Mouse (Mus musculus): Measurements from ENCODE around the gene Dctn2. TPM values are rescaled to one million over a fixed set of nuclear protein-coding genes. Genes with fewer than 3 reads are reported as not detected.
A peak's percentile ranks its signal among the peaks of the same experiment; 100 is the strongest.

Gene Dctn2
- polyA plus RNA-seq, 1 experiment from 2014 or later: 345 TPM

GRCm38 (mm10) chr10:127289573-127290191 lies 23.5 kb downstream of the Dctn2 start:
- Histone ChIP-seq H3K4me2 (ENCODE audit: low read length) (peak overlapping the region; percentile 72), H3K9me3 (replicated peaks; ENCODE audit: control insufficient read depth, low read length, poor library complexity, severe bottlenecking) (no peaks in the 10 kb centered on the region), H3K27me3 (ENCODE audit: control insufficient read depth, insufficient read depth, low read depth, low read length) (no peaks in the 10 kb centered on the region), H3K4me1 (ENCODE audit: control insufficient read depth, insufficient read depth, low read length) (peaks cover 37% of the 10 kb centered on the region), H3K27ac (ENCODE audit: low read length) (peak overlapping the region; percentile 96), H3K36me3 (ENCODE audit: control insufficient read depth, insufficient read depth, low read length) (peaks cover 14% of the 10 kb centered on the region), H3K9ac (ENCODE audit: low read depth, low read length) (peak overlapping the region; percentile 81), H3K4me3 (ENCODE audit: low read depth, low read length) (peak overlapping the region; percentile 63)
- peak; percentile 6; the same call in 1 of the 2 replicates for ATAC-seq
- 1% methylated on average over 15 of the region's 15 CpGs for WGBS

GRCm38 (mm10) chr10:127290307-127290929 lies 24.2 kb downstream of the Dctn2 start:
- peak overlapping the region; percentile 72 for H3K4me2 ChIP-seq (ENCODE audit: low read length)
- peak; percentile 92 for ATAC-seq
- peaks cover 37% of the 10 kb centered on the region for H3K4me1 ChIP-seq (ENCODE audit: control insufficient read depth, insufficient read depth, low read length)
- peak overlapping the region; percentile 61 for H3K9ac ChIP-seq (ENCODE audit: low read depth, low read length)
- H3K27me3 ChIP-seq (ENCODE audit: control insufficient read depth, insufficient read depth, low read depth, low read length): no peaks in the 10 kb centered on the region
- H3K27ac ChIP-seq (ENCODE audit: low read length): peak overlapping the region; percentile 96
- WGBS: under 1% methylated on average over 45 of the region's 47 CpGs
- H3K9me3 ChIP-seq (replicated peaks; ENCODE audit: control insufficient read depth, low read length, poor library complexity, severe bottlenecking): no peaks in the 10 kb centered on the region
- peak overlapping the region; percentile 63 for H3K4me3 ChIP-seq (ENCODE audit: low read depth, low read length)
- H3K36me3 ChIP-seq (ENCODE audit: control insufficient read depth, insufficient read depth, low read length): peaks cover 18% of the 10 kb centered on the region

- Histone ChIP-seq H3K27ac (ENCODE audit: low read length) (peak overlapping the region; percentile 96), H3K4me3 (ENCODE audit: low read depth, low read length) (peak overlapping the region; percentile 63), H3K4me2 (ENCODE audit: low read length) (peak overlapping the region; percentile 72), H3K36me3 (ENCODE audit: control insufficient read depth, insufficient read depth, low read length) (peaks cover 21% of the 10 kb centered on the region), H3K27me3 (ENCODE audit: control insufficient read depth, insufficient read depth, low read depth, low read length) (no peaks in the 10 kb centered on the region), H3K4me1 (ENCODE audit: control insufficient read depth, insufficient read depth, low read length) (peaks cover 32% of the 10 kb centered on the region), H3K9ac (ENCODE audit: low read depth, low read length) (peak overlapping the region; percentile 61), H3K9me3 (replicated peaks; ENCODE audit: control insufficient read depth, low read length, poor library complexity, severe bottlenecking) (no peaks in the 10 kb centered on the region)
- 2% methylated on average over 19 of the region's 19 CpGs for WGBS
- ATAC-seq: peak; percentile 63
Measured at GRCm38 (mm10) chr10:127290930-127291880, 25.0 kb downstream of the Dctn2 start.

GRCm38 (mm10) chr10:127291881-127292638 lies 25.9 kb downstream of the Dctn2 start:
- Histone ChIP-seq H3K9me3 (replicated peaks; ENCODE audit: control insufficient read depth, low read length, poor library complexity, severe bottlenecking) (no peaks in the 10 kb centered on the region), H3K27me3 (ENCODE audit: control insufficient read depth, insufficient read depth, low read depth, low read length) (no peaks in the 10 kb centered on the region), H3K4me3 (ENCODE audit: low read depth, low read length) (peak overlapping the region; percentile 63), H3K27ac (ENCODE audit: low read length) (peak overlapping the region; percentile 96; the same call in 1 of the 2 replicates), H3K9ac (ENCODE audit: low read depth, low read length) (peak overlapping the region; percentile 61; the same call in 1 of the 2 replicates), H3K36me3 (ENCODE audit: control insufficient read depth, insufficient read depth, low read length) (peaks cover 25% of the 10 kb centered on the region), H3K4me1 (ENCODE audit: control insufficient read depth, insufficient read depth, low read length) (peaks cover 24% of the 10 kb centered on the region), H3K4me2 (ENCODE audit: low read length) (peak overlapping the region; percentile 72)
- no peak for ATAC-seq
- 38% methylated on average over 5 of the region's 5 CpGs for WGBS

- Histone ChIP-seq H3K9me3 (replicated peaks; ENCODE audit: control insufficient read depth, low read length, poor library complexity, severe bottlenecking) (no peaks in the 10 kb centered on the region), H3K36me3 (ENCODE audit: control insufficient read depth, insufficient read depth, low read length) (peaks cover 29% of the 10 kb centered on the region), H3K4me1 (ENCODE audit: control insufficient read depth, insufficient read depth, low read length) (peaks cover 14% of the 10 kb centered on the region), H3K27me3 (ENCODE audit: control insufficient read depth, insufficient read depth, low read depth, low read length) (no peaks in the 10 kb centered on the region), H3K9ac (ENCODE audit: low read depth, low read length) (no peak overlapping the region), H3K4me2 (ENCODE audit: low read length) (no peak overlapping the region), H3K27ac (ENCODE audit: low read length) (no peak overlapping the region), H3K4me3 (ENCODE audit: low read depth, low read length) (no peak overlapping the region)
- 89% methylated on average over 6 of the region's 6 CpGs for WGBS
- ATAC-seq: no peak
Measured at GRCm38 (mm10) chr10:127292987-127293538, 26.9 kb downstream of the Dctn2 start.

- 97% methylated on average over 3 of the region's 3 CpGs for WGBS
- no peak for ATAC-seq
- H3K36me3 ChIP-seq (ENCODE audit: control insufficient read depth, insufficient read depth, low read length): peaks cover 30% of the 10 kb centered on the region
- H3K9me3 ChIP-seq (replicated peaks; ENCODE audit: control insufficient read depth, low read length, poor library complexity, severe bottlenecking): no peaks in the 10 kb centered on the region
- no peak overlapping the region for H3K27ac ChIP-seq (ENCODE audit: low read length)
- no peak overlapping the region for H3K4me2 ChIP-seq (ENCODE audit: low read length)
- no peak overlapping the region for H3K4me3 ChIP-seq (ENCODE audit: low read depth, low read length)
- H3K27me3 ChIP-seq (ENCODE audit: control insufficient read depth, insufficient read depth, low read depth, low read length): no peaks in the 10 kb centered on the region
- H3K9ac ChIP-seq (ENCODE audit: low read depth, low read length): no peak overlapping the region
- H3K4me1 ChIP-seq (ENCODE audit: control insufficient read depth, insufficient read depth, low read length): peaks cover 13% of the 10 kb centered on the region
Measured at GRCm38 (mm10) chr10:127293590-127294113, 27.5 kb downstream of the Dctn2 start.

GRCm38 (mm10) chr10:127294895-127295510 lies 28.8 kb downstream of the Dctn2 start:
- Histone ChIP-seq H3K9me3 (replicated peaks; ENCODE audit: control insufficient read depth, low read length, poor library complexity, severe bottlenecking) (no peaks in the 10 kb centered on the region), H3K4me3 (ENCODE audit: low read depth, low read length) (no peak overlapping the region), H3K9ac (ENCODE audit: low read depth, low read length) (no peak overlapping the region), H3K4me2 (ENCODE audit: low read length) (no peak overlapping the region), H3K4me1 (ENCODE audit: control insufficient read depth, insufficient read depth, low read length) (peaks cover 11% of the 10 kb centered on the region), H3K27me3 (ENCODE audit: control insufficient read depth, insufficient read depth, low read depth, low read length) (no peaks in the 10 kb centered on the region), H3K27ac (ENCODE audit: low read length) (no peak overlapping the region), H3K36me3 (ENCODE audit: control insufficient read depth, insufficient read depth, low read length) (peaks cover 40% of the 10 kb centered on the region)
- WGBS: 91% methylated on average over 10 of the region's 10 CpGs
- ATAC-seq: no peak

All from midbrain, embryonic 16.5 days (tissue).